Mouse (Mus musculus) testis, adult 2 months (tissue): Measurements from ENCODE around the gene Tmie.

Experiments
- CTCF ChIP-seq: fragments of 200-500 bp; IDR thresholded peaks from 2 replicates; pipeline ENCODE4 v1.5.1; 2012; ENCODE audit warnings: low read depth, mild to moderate bottlenecking, inconsistent platforms, low read length, moderate library complexity; ENCODE audit not compliant: control insufficient read depth, insufficient read depth, insufficient replicate concordance
- POLR2A ChIP-seq: fragments of 200-500 bp; IDR thresholded peaks from 2 replicates; pipeline ENCODE4 v1.6.1; 2012; ENCODE audit warnings: low read depth, mild to moderate bottlenecking, inconsistent platforms, low read length, moderate library complexity; ENCODE audit not compliant: control insufficient read depth

- TF ChIP-seq CTCF (no peak), POLR2A (no peak)
Measured at GRCm38 (mm10) chr9:110891077-110891828, 11.3 kb upstream of the Tmie start.
